Mouse (Mus musculus) layer of hippocampus, postnatal 25 days (tissue): ENCODE data around the gene Cd300c. TPM values are rescaled to one million over a fixed set of nuclear protein-coding genes. Genes with fewer than 3 reads are reported as not detected.

Source experiments
- total RNA-seq, 2 experiments: library from RNA; stranded (reverse); gene quantifications; 2 replicates each; pipeline ENCODE4 v1.2.3; 2021

Cd300c gene
- total RNA-seq, 2 experiments from 2014 or later: not detected

Other genes with a start within 250 kb of the Cd300c start
- 1 to 10 TPM; 1.4 to 1.9 TPM for gene Dnaic2, start 241.7 kb downstream of the Cd300c start, total RNA-seq
- gene Kif19a, start 203.8 kb downstream of the Cd300c start, total RNA-seq: 10 to 100 TPM in 1 of 2 experiments, 1 to 10 TPM in 1; 6.6 to 11.5 TPM
- 10 to 100 TPM; 27.8 to 30.9 TPM for gene Btbd17, start 173.2 kb downstream of the Cd300c start, total RNA-seq
- not detected for gene Gpr142, start 170.2 kb downstream of the Cd300c start, total RNA-seq
- 1 to 10 TPM; 2.8 to 4.5 TPM for gene Gprc5c, start 118.0 kb downstream of the Cd300c start, total RNA-seq
- under 1 TPM; 0.37 to 0.52 TPM for gene Cd300a, start 79.1 kb downstream of the Cd300c start, total RNA-seq
- gene Cd300lb, start 34.8 kb downstream of the Cd300c start, total RNA-seq: not detected
- not detected for gene Cd300ld, start 20.8 kb upstream of the Cd300c start, total RNA-seq
- 1 to 10 TPM; 4.1 to 4.5 TPM for gene Cd300c2, start 32.7 kb upstream of the Cd300c start, total RNA-seq
- gene Cd300ld2, start 47.0 kb upstream of the Cd300c start, total RNA-seq: not detected
- under 1 TPM in 1 of 2 experiments, not detected in 1; 0.86 TPM for gene Cd300ld4, start 57.9 kb upstream of the Cd300c start, total RNA-seq
- 1 to 10 TPM in 1 of 2 experiments, not detected in 1; 2.3 TPM for gene Cd300ld5, start 68.6 kb upstream of the Cd300c start, total RNA-seq
- under 1 TPM in 1 of 2 experiments, not detected in 1; 0.86 TPM for gene Cd300ld3, start 79.3 kb upstream of the Cd300c start, total RNA-seq
- gene Cd300e, start 93.0 kb upstream of the Cd300c start, total RNA-seq: not detected
- gene Rab37, start 122.3 kb upstream of the Cd300c start, total RNA-seq: 1 to 10 TPM; 1.8 to 2.0 TPM
- under 1 TPM; 0.35 to 0.39 TPM for gene Cd300lf, start 164.8 kb upstream of the Cd300c start, total RNA-seq
- 10 to 100 TPM; 74.8 to 76.3 TPM for gene Slc9a3r1, start 194.2 kb upstream of the Cd300c start, total RNA-seq
- gene Tmem104, start 218.3 kb upstream of the Cd300c start, total RNA-seq: 10 to 100 TPM; 19.0 to 19.4 TPM
- gene Nat9, start 218.7 kb upstream of the Cd300c start, total RNA-seq: 10 to 100 TPM; 16.6 to 21.3 TPM